Mouse (Mus musculus) ES-E14 (cell line): ENCODE data around the gene Ryr1. TPM values are rescaled to one million over a fixed set of nuclear protein-coding genes. Genes with fewer than 3 reads are reported as not detected.

Source experiments
- DNase-seq: peaks from one replicate; pipeline ENCODE4 v3.0.0-alpha.2; 2013; ENCODE audit warnings: low read depth, low spot score
- H3K27ac ChIP-seq: 2 replicates; pipeline ENCODE4 v1.5.1; 2012; ENCODE audit warnings: low read depth, mild to moderate bottlenecking, low read length, moderate library complexity, mixed read lengths; ENCODE audit not compliant: poor library complexity, insufficient read depth, severe bottlenecking
- H3K36me3 ChIP-seq: 2 replicates; pipeline ENCODE4 v1.6.1; 2012; ENCODE audit warnings: mild to moderate bottlenecking, low read length, moderate library complexity, mixed read lengths; ENCODE audit not compliant: control insufficient read depth, poor library complexity, insufficient read depth, severe bottlenecking
- H3K4me1 ChIP-seq, 2 experiments: fragments of 150-350 bp in 1 of 2; sonication (generic) in 1 of 2; 2 replicates each; pipeline ENCODE4 v1.6.1; 2012; ENCODE audit warnings: low read length in 2 of 2, mild to moderate bottlenecking in 1 of 2, mixed read lengths in 1 of 2; ENCODE audit not compliant: control insufficient read depth in 2 of 2, insufficient read depth in 2 of 2, poor library complexity in 1 of 2
- H3K4me3 ChIP-seq, 2 experiments: fragments of 150-350 bp in 1 of 2; sonication (generic) in 1 of 2; 2 replicates each; pipeline ENCODE4 v1.5.1; 2012; ENCODE audit warnings: low read length in 2 of 2, low read depth in 1 of 2, mild to moderate bottlenecking in 1 of 2, mixed read lengths in 1 of 2; ENCODE audit not compliant: insufficient read depth in 1 of 2, poor library complexity in 1 of 2, severe bottlenecking in 1 of 2
- H3K9ac ChIP-seq: 2 replicates; pipeline ENCODE4 v1.6.1; 2012; ENCODE audit warnings: low read depth, mild to moderate bottlenecking, low read length, mixed read lengths; ENCODE audit not compliant: poor library complexity, insufficient read depth, severe bottlenecking
- H3K9me3 ChIP-seq: fragments of 150-350 bp; sonication (generic); 2 replicates; pipeline ENCODE4 v1.6.1; 2012; ENCODE audit warnings: low read depth, mild to moderate bottlenecking, low read length; ENCODE audit not compliant: control insufficient read depth, insufficient read depth
- CHD2 ChIP-seq: IDR thresholded peaks from 2 replicates; pipeline ENCODE4 v1.6.1; 2014; ENCODE audit warnings: mild to moderate bottlenecking, low read depth, low read length, inconsistent platforms
- HCFC1 ChIP-seq: IDR thresholded peaks from 2 replicates; pipeline ENCODE4 v1.6.1; 2012; ENCODE audit warnings: low read length, inconsistent platforms, borderline replicate concordance; ENCODE audit not compliant: insufficient read depth
- MAFK ChIP-seq: IDR thresholded peaks from 2 replicates; pipeline ENCODE4 v1.6.1; 2014; ENCODE audit warnings: mild to moderate bottlenecking, low read depth, low read length, inconsistent platforms; ENCODE audit not compliant: insufficient read depth
- ZC3H11A ChIP-seq: IDR thresholded peaks from 2 replicates; pipeline ENCODE4 v1.6.1; 2012; ENCODE audit warnings: low read depth, mild to moderate bottlenecking, inconsistent platforms, low read length, borderline replicate concordance
- ZNF384 ChIP-seq: IDR thresholded peaks from 2 replicates; pipeline ENCODE4 v1.6.1; 2012; ENCODE audit warnings: low read depth, low read length, inconsistent platforms
- in situ Hi-C, 2 experiments: fragments of 600-800 bp; cut with MboI; formaldehyde crosslinking; loops; one replicate each; pipeline ENCODE4 v1.15.1; 2025; ENCODE audit warnings: low sequenced_read_pairs in 2 of 2, inconsistent platforms in 1 of 2; ENCODE audit not compliant: unreplicated experiment in 2 of 2
- total RNA-seq: library from RNA; depleted of rRNA; stranded (reverse); fragments of 300-350 nt; gene quantifications from 2 replicates; pipeline ENCODE4 v1.2.3, GENCODE M21; 2012

The Ryr1 gene
- total RNA-seq, 1 experiment: 5.1 TPM

- peak within 1 kb of the TSS; percentile 15; the same call in 1 of the 2 replicates for H3K27ac ChIP-seq
- in situ Hi-C loops: no loop called here
- TF ChIP-seq ZNF384 (0 out of 2 replicates have a peak, but pooled peaks have one; percentile 32), CHD2 (no peak), HCFC1 (0 out of 2 replicates have a peak, but pooled peaks have one; percentile 39), ZC3H11A (no peak), MAFK (no peak)
- H3K4me1 ChIP-seq: peaks cover 3 to 12% of the 10 kb centered on the region in 2 experiments; a peak in 2 of 4 replicates
- H3K4me3 ChIP-seq: peak within 1 kb of the TSS; percentile 83 to 89
- DNase-seq: no peak
- peak within 1 kb of the TSS; percentile 79 for H3K9ac ChIP-seq
- H3K9me3 ChIP-seq: no peaks in the 10 kb centered on the region
- no peaks in the 10 kb centered on the region for H3K36me3 ChIP-seq
Observed at GRCm38 (mm10) chr7:29155838-29156782, 31.1 kb upstream of the Ryr1 start, which contains the start of gene Fam98c. Gene Fam98c (minus strand): TSS chr7:29156234.

- Histone ChIP-seq H3K4me3 (peak overlapping the region; percentile 83 to 89), H3K9ac (peak overlapping the region; percentile 79), H3K9me3 (no peaks in the 10 kb centered on the region), H3K36me3 (no peaks in the 10 kb centered on the region), H3K27ac (peak overlapping the region; percentile 15; the same call in 1 of the 2 replicates), H3K4me1 (peaks cover 3 to 12% of the 10 kb centered on the region in 2 experiments; a peak in 2 of 4 replicates)
- TF ChIP-seq MAFK (no peak), ZC3H11A (no peak), CHD2 (no peak), ZNF384 (no peak), HCFC1 (no peak)
- in situ Hi-C loops: no loop called here
- no peak for DNase-seq
Observed at GRCm38 (mm10) chr7:29155196-29155837, 30.3 kb upstream of the Ryr1 start.

- Histone ChIP-seq H3K4me3 (no peak overlapping the region), H3K9me3 (no peaks in the 10 kb centered on the region), H3K27ac (no peak overlapping the region), H3K9ac (no peak overlapping the region), H3K36me3 (no peaks in the 10 kb centered on the region), H3K4me1 (peaks cover 3 to 11% of the 10 kb centered on the region in 2 experiments; a peak in 2 of 4 replicates)
- no peak for DNase-seq
- no peak for TF ChIP-seq MAFK
- 0 out of 2 replicates have a peak, but pooled peaks have one; percentile 2 for TF ChIP-seq ZC3H11A
- in situ Hi-C loops: no loop called here
Observed at GRCm38 (mm10) chr7:29154018-29154720, 29.2 kb upstream of the Ryr1 start.

- no peak for TF ChIP-seq ZNF384
- TF ChIP-seq CHD2: no peak
- no peak for TF ChIP-seq ZC3H11A
- TF ChIP-seq HCFC1: no peak
- TF ChIP-seq MAFK: no peak
- Histone ChIP-seq H3K36me3 (no peaks in the 10 kb centered on the region; the same call in 1 of the 2 replicates), H3K4me3 (no peak overlapping the region), H3K4me1 (peaks cover 0 to 4% of the 10 kb centered on the region in 2 experiments; a peak in 1 of 4 replicates), H3K9me3 (no peaks in the 10 kb centered on the region), H3K9ac (no peak overlapping the region), H3K27ac (no peak overlapping the region)
- no peak for DNase-seq
- in situ Hi-C loops: no loop called here
Observed at GRCm38 (mm10) chr7:29151486-29151885, 26.5 kb upstream of the Ryr1 start.
